Comparison of ENCODE assay signal across 11 mouse cellular contexts in genomic region chr2:102071022-102071717, GRCm38 (mm10).
A peak's percentile ranks its signal among the peaks of the same experiment; 100 is the strongest.
DNase-seq lines count a peak whose midpoint lies in the region; ATAC-seq lines count a peak whose summit lies in the region.
"Had no signal": no experiment of that assay in that cellular context is flagged by ENCODE, and none has a peak within 500 bp of the region (broad histone marks: within the 10 kb centered on the region; RNA-seq: fewer than 3 reads in every experiment).

No protein-coding gene starts in this region.

- no peak overlapping the region for H3K4me2 ChIP-seq in heart, embryonic 11.5 days

- no peak overlapping the region for H3K27ac ChIP-seq in heart, embryonic 11.5 days (ENCODE audit: low read depth, low read length)

- H3K27me3 ChIP-seq in heart, embryonic 11.5 days (ENCODE audit: control insufficient read depth, insufficient read depth, low read length): no peaks in the 10 kb centered on the region

- intact Hi-C loops in left cerebral cortex, postnatal 4 days (cut with DNase I): no loop called here

- no peaks in the 10 kb centered on the region for H3K4me1 ChIP-seq in heart, embryonic 11.5 days (ENCODE audit: control insufficient read depth, insufficient read depth, low read length)

- no peaks in the 10 kb centered on the region for H3K9me3 ChIP-seq in heart, embryonic 11.5 days (replicated peaks; ENCODE audit: control insufficient read depth, low read length)

- peak; percentile 36 to 59 for DNase-seq in frontal cortex, postnatal 36 days (ENCODE audit: low spot score in 2 of 2)
- DNase-seq in frontal cortex, postnatal 25 days (ENCODE audit: low spot score in 2 of 2): no peak
- DNase-seq in retina, postnatal 1 day: peak; percentile 55
- DNase-seq in retina, embryonic 14.5 days (ENCODE audit: low spot score): no peak
- DNase-seq in cerebellum, adult 8-10 months: peak; percentile 65
- peak; percentile 82 for DNase-seq in left cerebral cortex, postnatal 4 days
- no peak for DNase-seq in urinary bladder, postnatal 25 days (ENCODE audit: low spot score)
- DNase-seq: gastrocnemius, postnatal 10 days; heart, postnatal 14 days; kidney, adult 9 months had no signal

- no peak for ATAC-seq in heart, embryonic 11.5 days (replicated peaks; ENCODE audit: insufficient number of reproducible peaks, low FRiP score, low TSS enrichment)

- H3K36me3 ChIP-seq in heart, embryonic 11.5 days (ENCODE audit: control insufficient read depth, insufficient read depth, low read length): no peaks in the 10 kb centered on the region

- WGBS in heart, embryonic 11.5 days (ENCODE audit: insufficient replicate concordance): 85% methylated on average over 10 of the region's 10 CpGs

- no peak overlapping the region for H3K4me3 ChIP-seq in heart, embryonic 11.5 days (ENCODE audit: low read depth, low read length)

- no peak overlapping the region for H3K9ac ChIP-seq in heart, embryonic 11.5 days (ENCODE audit: low read depth, low read length)

Comparison
In these comparisons a context has a peak if more than half of its experiments do, and no peak if none do; other contexts are left out.
1. DNase-seq: peak in frontal cortex, postnatal 36 days (2 of 2), retina, postnatal 1 day (single experiment), cerebellum, adult 8-10 months (single experiment) and left cerebral cortex, postnatal 4 days (single experiment); none in frontal cortex, postnatal 25 days (0 of 2), retina, embryonic 14.5 days (single experiment) and urinary bladder, postnatal 25 days (single experiment).